Mouse (Mus musculus): ENCODE data around the gene Cldnd1. TPM values are rescaled to one million over a fixed set of nuclear protein-coding genes. Genes with fewer than 3 reads are reported as not detected.

The Cldnd1 gene
- polyA plus RNA-seq, 1 experiment from 2014 or later = 104 TPM

GRCm38 (mm10) chr16:58715018-58715417, 12.7 kb upstream of the Cldnd1 start:
- Histone ChIP-seq H3K27me3 (ENCODE audit: low read depth, poor library complexity, severe bottlenecking) (no peaks in the 10 kb centered on the region), H3K27ac (replicated peaks) (no peak overlapping the region), H3K4me1 (peaks cover 3% of the 10 kb centered on the region; the same call in 1 of the 2 replicates), H3K9me3 (replicated peaks) (no peaks in the 10 kb centered on the region), H3K4me3 (no peak overlapping the region), H3K36me3 (no peaks in the 10 kb centered on the region)
- DNase-seq (ENCODE audit: low spot score) = no peak
- 82% methylated on average over 4 of the region's 4 CpGs for WGBS

- Histone ChIP-seq H3K4me1 (peaks cover 3% of the 10 kb centered on the region; the same call in 1 of the 2 replicates), H3K9me3 (replicated peaks) (no peaks in the 10 kb centered on the region), H3K27ac (replicated peaks) (no peak within 1 kb of the TSS), H3K36me3 (no peaks in the 10 kb centered on the region), H3K4me3 (no peak within 1 kb of the TSS), H3K27me3 (ENCODE audit: low read depth, poor library complexity, severe bottlenecking) (no peaks in the 10 kb centered on the region)
- DNase-seq (ENCODE audit: low spot score) = no peak
- WGBS = 87% methylated on average over 7 of the region's 7 CpGs
Observed at GRCm38 (mm10) chr16:58718666-58719120, 9.0 kb upstream of the Cldnd1 start, which contains the start of gene Gpr15. Gene Gpr15 (minus strand): TSS chr16:58719070.

GRCm38 (mm10) chr16:58722292-58722691, 5.4 kb upstream of the Cldnd1 start:
- no peak for DNase-seq (ENCODE audit: low spot score)
- H3K4me3 ChIP-seq = no peak overlapping the region
- H3K27me3 ChIP-seq (ENCODE audit: low read depth, poor library complexity, severe bottlenecking) = no peaks in the 10 kb centered on the region
- no peak overlapping the region for H3K27ac ChIP-seq (replicated peaks)
- WGBS = 92% methylated on average over 2 of the region's 2 CpGs
- H3K9me3 ChIP-seq (replicated peaks) = no peaks in the 10 kb centered on the region
- no peaks in the 10 kb centered on the region for H3K36me3 ChIP-seq
- peaks cover 3% of the 10 kb centered on the region; the same call in 1 of the 2 replicates for H3K4me1 ChIP-seq

GRCm38 (mm10) chr16:58726680-58727476, 832 bp upstream of the Cldnd1 start:
- peaks cover 23% of the 10 kb centered on the region for H3K36me3 ChIP-seq
- H3K27ac ChIP-seq (replicated peaks) = peak overlapping the region; percentile 90
- H3K9me3 ChIP-seq (replicated peaks) = no peaks in the 10 kb centered on the region
- no peak for DNase-seq (ENCODE audit: low spot score)
- no peaks in the 10 kb centered on the region for H3K27me3 ChIP-seq (ENCODE audit: low read depth, poor library complexity, severe bottlenecking)
- peaks cover 9% of the 10 kb centered on the region for H3K4me1 ChIP-seq
- peak overlapping the region; percentile 81 for H3K4me3 ChIP-seq
- 85% methylated on average over 11 of the region's 11 CpGs for WGBS

- WGBS = under 1% methylated on average over 27 of the region's 31 CpGs
Observed at GRCm38 (mm10) chr16:58728176-58728671, 514 bp downstream of the Cldnd1 start.

GRCm38 (mm10) chr16:58738205-58738604, 10.5 kb downstream of the Cldnd1 start:
- Histone ChIP-seq H3K27me3 (ENCODE audit: low read depth, poor library complexity, severe bottlenecking) (no peaks in the 10 kb centered on the region), H3K36me3 (peaks cover 27% of the 10 kb centered on the region), H3K9me3 (replicated peaks) (no peaks in the 10 kb centered on the region), H3K4me3 (no peak overlapping the region), H3K27ac (replicated peaks) (no peak overlapping the region), H3K4me1 (no peaks in the 10 kb centered on the region)
- DNase-seq (ENCODE audit: low spot score) = no peak
- 81% methylated on average over 4 of the region's 4 CpGs for WGBS

More at GRCm38 (mm10) chr16:58728176-58728671, 514 bp downstream of the Cldnd1 start:
- Histone ChIP-seq H3K36me3 (peaks cover 37% of the 10 kb centered on the region), H3K27me3 (ENCODE audit: low read depth, poor library complexity, severe bottlenecking) (no peaks in the 10 kb centered on the region), H3K9me3 (replicated peaks) (no peaks in the 10 kb centered on the region), H3K27ac (replicated peaks) (peak overlapping the region; percentile 90), H3K4me1 (peaks cover 9% of the 10 kb centered on the region), H3K4me3 (peak overlapping the region; percentile 81)
- DNase-seq (ENCODE audit: low spot score) = no peak

GRCm38 (mm10) chr16:58738800-58739199, 11.1 kb downstream of the Cldnd1 start:
- Histone ChIP-seq H3K4me1 (no peaks in the 10 kb centered on the region), H3K36me3 (peaks cover 22% of the 10 kb centered on the region), H3K9me3 (replicated peaks) (no peaks in the 10 kb centered on the region), H3K27me3 (ENCODE audit: low read depth, poor library complexity, severe bottlenecking) (no peaks in the 10 kb centered on the region), H3K27ac (replicated peaks) (no peak overlapping the region), H3K4me3 (no peak overlapping the region)
- DNase-seq (ENCODE audit: low spot score) = no peak
- 92% methylated on average over 1 of the region's 1 CpGs for WGBS

- no peak overlapping the region for H3K4me3 ChIP-seq
- DNase-seq (ENCODE audit: low spot score) = no peak
- no peaks in the 10 kb centered on the region for H3K4me1 ChIP-seq
- H3K36me3 ChIP-seq = peaks cover 4% of the 10 kb centered on the region; the same call in 1 of the 2 replicates
- H3K27ac ChIP-seq (replicated peaks) = no peak overlapping the region
- no peaks in the 10 kb centered on the region for H3K27me3 ChIP-seq (ENCODE audit: low read depth, poor library complexity, severe bottlenecking)
- no peaks in the 10 kb centered on the region for H3K9me3 ChIP-seq (replicated peaks)
- 92% methylated on average over 5 of the region's 5 CpGs for WGBS
Observed at GRCm38 (mm10) chr16:58740751-58741150, 13.0 kb downstream of the Cldnd1 start.

GRCm38 (mm10) chr16:58746715-58747114, 19.0 kb downstream of the Cldnd1 start:
- WGBS = 75% methylated on average over 4 of the region's 4 CpGs
- Histone ChIP-seq H3K4me3 (no peak overlapping the region), H3K36me3 (no peaks in the 10 kb centered on the region), H3K9me3 (replicated peaks) (no peaks in the 10 kb centered on the region), H3K27ac (replicated peaks) (no peak overlapping the region), H3K27me3 (ENCODE audit: low read depth, poor library complexity, severe bottlenecking) (no peaks in the 10 kb centered on the region), H3K4me1 (no peaks in the 10 kb centered on the region)
- no peak for DNase-seq (ENCODE audit: low spot score)

GRCm38 (mm10) chr16:58751314-58751713, 23.6 kb downstream of the Cldnd1 start:
- Histone ChIP-seq H3K4me1 (no peaks in the 10 kb centered on the region), H3K4me3 (no peak overlapping the region), H3K27ac (replicated peaks) (no peak overlapping the region), H3K9me3 (replicated peaks) (no peaks in the 10 kb centered on the region), H3K27me3 (ENCODE audit: low read depth, poor library complexity, severe bottlenecking) (no peaks in the 10 kb centered on the region), H3K36me3 (no peaks in the 10 kb centered on the region)
- 38% methylated on average over 1 of the region's 1 CpGs for WGBS
- no peak for DNase-seq (ENCODE audit: low spot score)

GRCm38 (mm10) chr16:58756191-58756590, 28.5 kb downstream of the Cldnd1 start:
- Histone ChIP-seq H3K9me3 (replicated peaks) (no peaks in the 10 kb centered on the region), H3K27me3 (ENCODE audit: low read depth, poor library complexity, severe bottlenecking) (no peaks in the 10 kb centered on the region), H3K27ac (replicated peaks) (no peak overlapping the region), H3K4me1 (no peaks in the 10 kb centered on the region), H3K36me3 (no peaks in the 10 kb centered on the region), H3K4me3 (no peak overlapping the region)
- no peak for DNase-seq (ENCODE audit: low spot score)

GRCm38 (mm10) chr16:58763076-58763475, 35.4 kb downstream of the Cldnd1 start, which contains the start of gene Olfr172:
Gene Olfr172 (minus strand): TSS chr16:58763176.
- no peaks in the 10 kb centered on the region for H3K27me3 ChIP-seq (ENCODE audit: low read depth, poor library complexity, severe bottlenecking)
- H3K9me3 ChIP-seq (replicated peaks) = no peaks in the 10 kb centered on the region; the same call in 1 of the 2 replicates
- H3K4me1 ChIP-seq = no peaks in the 10 kb centered on the region
- WGBS = 82% methylated on average over 1 of the region's 1 CpGs
- no peaks in the 10 kb centered on the region for H3K36me3 ChIP-seq
- no peak within 1 kb of the TSS for H3K4me3 ChIP-seq
- no peak within 1 kb of the TSS for H3K27ac ChIP-seq (replicated peaks)
- no peak for DNase-seq (ENCODE audit: low spot score)
